Mouse (Mus musculus) frontal cortex, adult (tissue): ENCODE measurements around the gene Prl2c5.
"Not testable (repeated sequence)": the region's sequence is repeated elsewhere in the genome, so short reads cannot be mapped to it uniquely, and the experiment has no call there.

Experiments
- ATAC-seq: cut with Nextera tagmentation; 2 replicates; pipeline ENCODE4 v1.9.2; 2017; ENCODE audit warnings: mild to moderate bottlenecking, moderate library complexity, mixed read lengths; ENCODE audit not compliant: low TSS enrichment

Prl2c5 gene

DNA sequence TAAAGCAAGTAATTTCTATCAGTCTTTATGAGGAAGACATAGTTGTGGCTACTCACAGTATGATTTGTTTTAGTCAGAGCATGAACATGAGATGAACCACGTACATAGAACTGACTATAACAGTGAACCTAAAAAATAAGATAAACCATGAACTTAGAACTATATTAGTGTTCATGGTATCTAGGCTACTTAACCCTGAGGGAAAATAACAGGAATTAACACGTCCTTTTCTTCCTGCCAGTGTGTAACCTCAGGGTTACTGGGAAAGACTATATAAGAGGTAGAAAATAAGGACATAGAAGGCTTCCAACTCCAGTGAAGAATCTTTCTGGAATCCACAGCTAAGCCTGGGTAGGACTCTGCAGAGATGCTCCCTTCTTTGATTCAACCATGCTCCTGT is at the start of gene Prl2c5:
Gene Prl2c5, plus strand, starts transcription at position 301 of the 400 bp plus-strand sequence.
- not testable (repeated sequence) for ATAC-seq

DNA sequence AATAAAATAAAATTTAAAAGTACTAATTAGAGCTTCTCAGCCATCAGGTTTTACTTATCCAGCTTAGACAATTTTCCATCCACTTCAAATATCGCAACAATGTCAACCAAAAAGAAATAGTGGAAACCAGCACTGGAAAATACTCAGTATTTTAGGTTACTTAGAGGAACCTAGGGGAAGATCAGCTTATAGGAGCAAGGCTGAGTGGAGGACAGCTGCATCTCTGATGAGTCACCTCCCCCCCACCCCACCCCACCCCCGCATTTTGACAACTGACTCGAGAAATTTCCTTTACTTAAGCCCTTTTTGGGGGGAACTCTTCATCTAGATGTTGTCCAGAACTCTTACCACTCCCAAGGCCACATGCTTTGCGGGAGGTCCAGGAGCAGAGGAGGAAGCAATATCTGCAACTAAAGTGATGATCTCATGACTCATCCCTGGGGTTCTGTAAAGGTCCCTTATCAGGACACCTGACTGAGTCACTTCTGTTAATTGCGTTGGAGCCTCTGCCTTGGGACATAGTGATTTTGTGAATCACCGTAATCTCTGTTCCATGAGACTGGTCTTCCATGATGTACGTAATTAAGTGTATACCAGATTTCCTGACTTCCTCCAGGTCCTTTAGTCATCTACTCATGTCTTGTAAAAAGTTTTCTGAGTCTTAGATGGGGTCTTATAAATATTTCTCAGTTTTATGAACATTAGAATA is 19.6 kb upstream of the Prl2c5 start:
- ATAC-seq, result not testable (repeated sequence)

DNA sequence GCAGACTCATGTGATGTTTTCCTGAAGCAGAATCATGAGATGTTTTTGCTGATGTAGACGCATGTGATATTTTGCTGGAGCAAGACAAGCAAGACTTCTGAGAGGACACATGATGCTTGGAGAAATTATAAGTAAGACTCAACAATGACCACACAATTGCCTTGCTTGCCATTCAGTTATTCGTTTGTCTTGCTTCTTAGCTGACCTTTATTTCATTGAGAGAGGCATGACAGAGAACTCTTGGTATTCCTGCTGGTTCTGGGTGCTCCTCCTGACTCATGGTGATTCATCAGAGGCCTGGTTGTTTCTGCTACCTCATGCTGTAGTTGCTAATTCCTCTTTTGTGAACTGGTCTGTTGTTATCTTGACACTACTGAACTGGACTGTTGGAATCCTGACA is 13.9 kb upstream of the Prl2c5 start:
- ATAC-seq, result not testable (repeated sequence)

DNA sequence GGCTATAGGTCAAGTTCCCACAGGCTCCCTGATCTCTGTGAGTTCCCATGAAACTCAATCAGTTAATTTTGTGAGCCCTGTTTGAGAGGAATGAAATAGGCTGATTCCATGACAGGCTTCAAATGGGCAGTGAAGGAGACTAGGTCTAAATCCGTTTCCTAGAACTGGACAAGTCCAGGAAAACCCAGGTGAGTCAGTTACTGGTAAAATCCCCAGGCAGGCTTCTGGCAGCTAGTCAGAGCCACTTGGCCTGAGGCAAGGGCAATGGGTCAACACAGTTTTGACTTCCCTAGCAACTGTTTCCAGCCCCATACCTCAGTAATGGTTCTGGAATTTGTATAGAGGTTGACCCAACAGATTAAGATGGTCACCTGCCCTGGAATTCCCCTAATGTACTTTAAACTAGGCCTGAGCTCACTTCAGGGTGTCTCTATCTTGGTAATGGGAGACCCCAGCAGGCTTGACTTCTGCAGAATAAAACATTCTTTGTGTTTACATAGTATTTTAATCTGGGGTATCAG is 8.8 kb upstream of the Prl2c5 start:
- not testable (repeated sequence) for ATAC-seq

DNA sequence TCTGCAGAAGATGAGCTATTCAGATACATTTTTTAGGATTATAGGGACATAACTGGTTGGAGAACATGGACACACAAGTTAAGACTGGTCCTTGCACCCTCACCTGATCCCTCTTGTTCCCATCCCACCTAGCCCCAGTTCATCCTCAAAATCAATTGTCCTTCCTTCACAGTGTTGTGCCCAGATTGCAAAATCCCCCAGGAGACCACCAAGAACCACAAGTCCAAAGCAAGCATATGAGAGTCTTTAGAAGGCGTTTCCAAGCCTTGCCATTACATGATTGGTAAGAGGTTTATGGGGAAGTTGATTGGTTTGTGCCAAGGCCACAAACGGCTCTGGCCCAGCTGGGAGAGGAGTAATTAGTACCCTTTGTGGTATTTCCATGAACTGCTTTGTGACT is 6.8 kb upstream of the Prl2c5 start:
- ATAC-seq, result not testable (repeated sequence)

DNA sequence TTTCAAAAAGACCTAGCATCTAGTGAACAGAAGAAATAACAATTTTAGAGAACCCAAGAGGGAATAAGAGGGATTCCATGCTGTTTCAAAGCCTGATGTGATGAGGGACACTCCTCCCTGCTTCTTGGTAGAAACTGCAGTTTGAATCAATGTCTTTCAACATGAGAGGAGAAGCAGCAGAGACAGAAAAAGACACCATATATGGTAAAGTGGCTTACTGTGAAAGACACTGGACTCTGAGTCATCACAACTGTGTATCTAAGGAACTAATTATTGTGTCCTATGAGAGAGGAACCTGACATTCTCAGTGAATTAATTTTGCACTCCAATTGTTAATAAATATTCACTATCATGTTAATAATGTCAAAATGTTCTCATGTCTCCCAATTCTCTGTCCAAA is 28.7 kb downstream of the Prl2c5 start:
- not testable (repeated sequence) for ATAC-seq

DNA sequence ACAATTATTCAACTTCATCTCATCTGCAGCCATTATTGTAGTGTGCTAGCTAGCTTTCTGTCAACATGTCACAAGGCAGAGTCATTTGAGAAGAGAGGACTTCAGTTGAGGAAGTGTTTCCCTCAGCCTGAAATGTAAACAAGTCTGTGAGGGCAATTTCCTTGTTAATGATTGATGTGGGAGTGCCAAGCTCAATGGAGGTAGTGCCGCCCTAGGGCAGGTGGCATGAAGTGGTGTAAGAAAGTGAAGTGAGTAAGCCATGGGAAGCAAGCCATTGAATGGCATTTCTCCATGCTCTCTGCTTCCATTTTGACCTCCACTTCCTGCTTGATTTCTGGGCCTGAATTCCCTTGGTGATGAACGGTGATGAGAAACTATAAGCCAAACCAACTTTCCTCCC is 33.8 kb downstream of the Prl2c5 start:
- not testable (repeated sequence) for ATAC-seq

DNA sequence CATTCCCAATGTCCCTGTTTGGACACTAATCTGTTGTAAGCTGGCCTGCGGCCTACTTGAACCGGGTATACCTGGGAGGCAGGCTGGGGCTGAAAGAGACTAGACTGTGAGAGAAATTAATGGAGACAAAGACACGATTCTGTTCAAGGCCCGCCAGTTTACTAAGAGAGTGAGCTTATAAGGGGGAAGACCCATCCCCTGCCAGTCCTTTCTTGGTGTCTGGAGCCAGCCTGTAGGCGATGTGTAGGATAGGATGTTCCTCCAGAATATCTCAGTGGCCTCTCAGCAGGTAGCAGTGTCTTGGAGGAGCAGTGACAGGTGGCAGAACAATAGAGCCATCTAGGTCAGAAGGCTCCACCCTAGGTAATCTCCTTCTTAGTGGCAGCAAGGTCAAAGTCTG is 37.7 kb downstream of the Prl2c5 start:
- not testable (repeated sequence) for ATAC-seq

DNA sequence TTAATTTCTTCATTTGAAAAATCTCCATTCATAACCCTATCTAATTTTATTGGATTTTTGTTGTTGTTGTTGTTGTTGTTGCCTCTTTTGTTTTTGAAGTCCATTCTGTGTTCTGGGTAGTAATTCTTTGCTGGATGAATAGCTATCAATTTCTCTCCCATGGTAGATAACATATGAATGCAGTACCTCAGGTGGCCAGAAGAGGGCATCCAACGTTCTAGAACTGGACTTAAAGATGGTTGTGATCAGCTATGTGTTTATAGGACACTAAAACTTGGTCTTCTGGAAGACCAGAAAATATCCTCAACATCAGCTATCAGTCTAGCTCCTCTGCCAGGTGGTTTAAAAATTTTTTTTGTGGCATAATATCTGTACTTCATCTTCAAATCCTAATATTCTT is 54.9 kb downstream of the Prl2c5 start:
- peak; percentile 62; the same call in 1 of the 2 replicates for ATAC-seq
